Mouse (Mus musculus) intestine, postnatal 0 days (tissue): ENCODE results near the gene Olfr288. TPM values are rescaled to one million over a fixed set of nuclear protein-coding genes. Genes with fewer than 3 reads are reported as not detected.
A peak's percentile ranks its signal among the peaks of the same experiment; 100 is the strongest.

Experiments
- ATAC-seq: fragments of 200-750 bp; cut with Nextera tagmentation; 2 replicates; pipeline ENCODE4 v1.8.0; 2017; ENCODE audit warnings: mild to moderate bottlenecking, moderate TSS enrichment, moderate library complexity
- H3K27ac ChIP-seq: fragments of 300-500 bp; sonication (generic); 2 replicates; pipeline ENCODE4 v1.5.1; 2014; ENCODE audit warnings: mild to moderate bottlenecking, low read depth, low read length, moderate library complexity
- H3K27me3 ChIP-seq: fragments of 300-500 bp; sonication (generic); replicated peaks from 2 replicates; pipeline ENCODE4 v1.6.1; 2014; ENCODE audit warnings: low read length, mixed read lengths; ENCODE audit not compliant: control insufficient read depth, insufficient read depth
- H3K36me3 ChIP-seq: fragments of 300-500 bp; sonication (generic); 2 replicates; pipeline ENCODE4 v1.6.1; 2014; ENCODE audit warnings: mild to moderate bottlenecking, moderate library complexity; ENCODE audit not compliant: control insufficient read depth, insufficient read depth
- H3K4me1 ChIP-seq: fragments of 300-500 bp; sonication (generic); replicated peaks from 2 replicates; pipeline ENCODE4 v1.6.1; 2014; ENCODE audit warnings: antibody characterized with exemption, low read length, mixed read lengths; ENCODE audit not compliant: control insufficient read depth, insufficient read depth
- H3K4me2 ChIP-seq: fragments of 300-500 bp; sonication (generic); replicated peaks from 2 replicates; pipeline ENCODE4 v1.6.1; 2014; ENCODE audit warnings: low read depth, mild to moderate bottlenecking, moderate library complexity
- H3K4me3 ChIP-seq: fragments of 300-500 bp; sonication (generic); 2 replicates; pipeline ENCODE4 v1.5.1; 2014; ENCODE audit warnings: low read depth, low read length
- H3K9ac ChIP-seq: fragments of 300-500 bp; sonication (generic); 2 replicates; pipeline ENCODE4 v1.6.1; 2014; ENCODE audit warnings: mild to moderate bottlenecking, low read depth, low read length
- H3K9me3 ChIP-seq: fragments of 300-500 bp; sonication (generic); 2 replicates; pipeline ENCODE4 v1.6.1; 2016; ENCODE audit warnings: mixed run types; ENCODE audit not compliant: control insufficient read depth
- CTCF ChIP-seq: sonication (generic); IDR thresholded peaks from 2 replicates; pipeline ENCODE4 v1.5.1; 2016; ENCODE audit warnings: low read depth, mild to moderate bottlenecking, control low read depth, antibody characterized with exemption, moderate library complexity
- WGBS: fragments of 180-500 bp; shearing (Covaris S2); extraction: QIAGEN DNeasy Blood & Tissue Kit; methylation state at CpG from one replicate; pipeline ENCODE4 v1.1.7; 2014; 5-methylcytosine and 5-hydroxymethylcytosine counted together
- polyA plus RNA-seq: library from polyadenylated mRNA; unstranded; fragments of >200 nt; fragmentation: Nextera tagmentation; extraction: Ambion mirVana; gene quantifications from 2 replicates; pipeline ENCODE4 v1.2.1, GENCODE M21; 2015

Gene Olfr288
- polyA plus RNA-seq, 1 experiment from 2014 or later, result not detected

DNA sequence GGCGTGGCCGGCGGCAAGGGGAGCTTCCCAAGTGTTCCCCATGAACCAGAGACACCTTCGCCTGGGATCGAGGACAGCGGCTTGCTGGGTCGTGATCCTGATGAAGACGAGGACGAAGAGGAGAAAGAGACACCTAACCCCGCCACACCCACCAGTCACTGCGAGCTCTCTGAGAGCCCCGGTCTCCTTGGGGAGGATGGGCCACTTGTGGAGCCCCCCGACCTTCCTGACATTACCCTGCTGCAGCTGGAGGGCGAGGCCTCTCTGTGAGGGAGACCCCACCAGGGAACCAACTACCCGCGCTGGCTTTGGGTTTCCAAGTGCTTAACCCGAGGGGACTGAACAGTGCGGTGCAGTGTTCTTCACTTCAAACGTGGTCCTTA lies 26.7 kb downstream of the Olfr288 start:
- TF ChIP-seq CTCF, result no peak
- no peak overlapping the region for H3K4me3 ChIP-seq
- H3K4me1 ChIP-seq, result no peaks in the 10 kb centered on the region
- no peaks in the 10 kb centered on the region for H3K9me3 ChIP-seq
- no peak overlapping the region for H3K27ac ChIP-seq
- ATAC-seq, result no peak
- peaks cover 42% of the 10 kb centered on the region for H3K27me3 ChIP-seq
- WGBS, result 10% methylated on average over 18 of the region's 19 CpGs
- no peak overlapping the region for H3K4me2 ChIP-seq
- no peak overlapping the region for H3K9ac ChIP-seq
- H3K36me3 ChIP-seq, result no peaks in the 10 kb centered on the region

DNA sequence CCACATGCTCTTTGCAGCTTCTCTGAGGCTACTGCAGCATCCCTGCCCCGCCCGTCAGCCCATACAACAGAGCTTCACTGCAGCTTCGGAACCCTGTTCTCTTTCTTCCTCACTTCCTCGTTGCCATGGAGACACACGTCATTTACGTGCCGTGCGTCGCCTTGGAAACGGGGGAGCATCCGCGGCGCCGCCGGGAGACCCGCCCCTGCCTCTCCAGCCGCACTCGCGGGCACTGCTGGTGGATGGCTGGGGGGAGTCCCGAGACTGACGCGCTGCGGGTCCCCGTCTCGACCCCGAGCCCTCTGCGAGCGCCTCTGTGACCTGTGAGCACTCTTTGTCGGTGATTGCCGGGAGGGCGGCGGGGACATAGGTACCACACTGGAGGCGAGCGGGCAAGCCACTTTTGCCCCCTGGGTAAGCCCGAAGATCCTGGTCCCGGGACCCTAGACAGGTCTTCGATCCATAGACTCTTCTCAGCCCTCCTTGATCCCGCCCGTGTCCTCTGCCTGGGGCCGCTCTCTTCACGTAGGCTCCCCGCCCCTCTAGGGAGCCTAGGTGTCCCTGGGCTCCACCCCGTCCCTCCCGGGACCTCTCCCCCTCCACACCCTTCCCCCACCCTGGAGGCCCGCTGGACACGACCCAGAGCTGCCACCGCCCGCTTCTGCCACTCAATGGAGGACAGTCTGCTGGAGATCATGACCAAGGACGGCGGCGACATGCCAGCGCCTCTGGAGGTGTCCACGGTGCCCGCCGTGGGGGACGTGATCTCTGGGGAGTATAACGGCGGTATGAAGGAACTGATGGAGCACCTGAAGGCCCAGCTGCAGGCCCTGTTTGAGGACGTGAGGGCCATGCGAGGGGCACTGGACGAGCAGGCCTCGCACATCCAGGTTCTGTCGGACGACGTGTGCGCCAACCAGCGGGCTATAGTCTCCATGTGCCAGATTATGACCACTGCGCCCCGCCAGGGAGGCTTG lies 27.4 kb downstream of the Olfr288 start:
- no peaks in the 10 kb centered on the region for H3K9me3 ChIP-seq
- no peaks in the 10 kb centered on the region for H3K4me1 ChIP-seq
- ATAC-seq, result peak; percentile 58; the same call in 1 of the 2 replicates
- H3K4me3 ChIP-seq, result peak overlapping the region; percentile 26
- H3K27me3 ChIP-seq, result peaks cover 42% of the 10 kb centered on the region
- H3K36me3 ChIP-seq, result no peaks in the 10 kb centered on the region
- no peak for TF ChIP-seq CTCF
- H3K9ac ChIP-seq, result no peak overlapping the region
- H3K27ac ChIP-seq, result no peak overlapping the region
- WGBS, result 3% methylated on average over 69 of the region's 69 CpGs
- H3K4me2 ChIP-seq, result peak overlapping the region; percentile 49

GRCm38 (mm10) chr15:98166963-98167644 lies 28.2 kb downstream of the Olfr288 start, which contains the start of gene Ccdc184:
Gene Ccdc184 (plus strand): TSS chr15:98167158.
- 7% methylated on average over 17 of the region's 18 CpGs for WGBS
- no peak for ATAC-seq
- H3K9ac ChIP-seq, result no peak within 1 kb of the TSS

GRCm38 (mm10) chr15:98165525-98165924 lies 29.8 kb downstream of the Olfr288 start, which contains the start of gene Asb8:
Gene Asb8 (minus strand): TSS chr15:98165625.
- no peak within 1 kb of the TSS for H3K27ac ChIP-seq
- no peaks in the 10 kb centered on the region for H3K36me3 ChIP-seq
- H3K4me2 ChIP-seq, result no peak within 1 kb of the TSS
- no peak within 1 kb of the TSS for H3K4me3 ChIP-seq
- H3K9ac ChIP-seq, result no peak within 1 kb of the TSS
- 83% methylated on average over 5 of the region's 5 CpGs for WGBS
- no peak for ATAC-seq
- H3K27me3 ChIP-seq, result peaks cover 42% of the 10 kb centered on the region
- no peaks in the 10 kb centered on the region for H3K9me3 ChIP-seq
- no peaks in the 10 kb centered on the region for H3K4me1 ChIP-seq
- no peak for TF ChIP-seq CTCF

More at GRCm38 (mm10) chr15:98166963-98167644, 28.2 kb downstream of the Olfr288 start, which contains the start of gene Ccdc184:
- H3K27ac ChIP-seq, result no peak within 1 kb of the TSS
- H3K4me1 ChIP-seq, result no peaks in the 10 kb centered on the region
- TF ChIP-seq CTCF, result no peak
- peak within 1 kb of the TSS; percentile 49 for H3K4me2 ChIP-seq
- H3K4me3 ChIP-seq, result peak within 1 kb of the TSS; percentile 26
- no peaks in the 10 kb centered on the region for H3K36me3 ChIP-seq
- H3K9me3 ChIP-seq, result no peaks in the 10 kb centered on the region
- peaks cover 42% of the 10 kb centered on the region for H3K27me3 ChIP-seq

DNA sequence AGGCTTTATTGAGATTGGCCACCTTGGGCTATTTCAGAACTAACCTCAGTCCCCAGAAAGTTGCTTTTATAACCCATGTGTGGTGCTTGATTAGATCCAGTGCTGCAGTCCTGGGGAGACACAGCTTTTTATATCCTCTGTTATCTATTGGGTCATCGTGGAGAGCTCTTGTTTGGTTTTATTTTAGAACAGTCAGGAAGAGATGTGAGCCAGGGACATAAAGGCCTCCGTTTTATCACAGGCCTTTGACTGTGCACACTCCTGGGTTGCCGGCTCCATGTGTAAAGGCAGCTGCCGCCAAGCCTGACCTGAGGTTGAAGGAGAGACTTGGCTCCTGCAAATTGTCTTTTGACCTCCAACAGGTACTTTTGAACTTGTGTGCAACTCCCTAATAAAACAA lies 32.8 kb downstream of the Olfr288 start:
- no peak overlapping the region for H3K4me3 ChIP-seq
- H3K27me3 ChIP-seq, result peaks cover 14% of the 10 kb centered on the region
- no peak overlapping the region for H3K27ac ChIP-seq
- 51% methylated on average over 4 of the region's 4 CpGs for WGBS
- TF ChIP-seq CTCF, result no peak
- H3K36me3 ChIP-seq, result no peaks in the 10 kb centered on the region
- no peaks in the 10 kb centered on the region for H3K4me1 ChIP-seq
- no peak for ATAC-seq
- H3K9ac ChIP-seq, result no peak overlapping the region
- H3K9me3 ChIP-seq, result no peaks in the 10 kb centered on the region
- H3K4me2 ChIP-seq, result no peak overlapping the region
